Mouse (Mus musculus) liver, embryonic 12.5 days (tissue): ENCODE data around the gene Lyrm9. TPM values are rescaled to one million over a fixed set of nuclear protein-coding genes. Genes with fewer than 3 reads are reported as not detected.

Experiments
- polyA plus RNA-seq: library from polyadenylated mRNA; unstranded; fragments of >200 nt; fragmentation: Nextera tagmentation; extraction: Ambion mirVana; gene quantifications from 2 replicates; pipeline ENCODE4 v1.2.1, GENCODE M21; 2016

Gene Lyrm9
- polyA plus RNA-seq, 1 experiment from 2014 or later, result 22.5 TPM

Other genes with a start within 250 kb of the Lyrm9 start
- gene Nlk, start 129.2 kb upstream of the Lyrm9 start, polyA plus RNA-seq, result 7.6 and 8.6 TPM in 2 replicates
- gene Ccnq, start 74.9 kb upstream of the Lyrm9 start, polyA plus RNA-seq, result 30.3 and 32.4 TPM in 2 replicates
- 0.07 and 0.13 TPM in 2 replicates for gene Nos2, start 94.2 kb downstream of the Lyrm9 start, polyA plus RNA-seq
- gene Lgals9, start 158.4 kb downstream of the Lyrm9 start, polyA plus RNA-seq, result 40.8 and 45.7 TPM in 2 replicates